Mouse (Mus musculus): Measurements from ENCODE around the gene Capn2.

DNA sequence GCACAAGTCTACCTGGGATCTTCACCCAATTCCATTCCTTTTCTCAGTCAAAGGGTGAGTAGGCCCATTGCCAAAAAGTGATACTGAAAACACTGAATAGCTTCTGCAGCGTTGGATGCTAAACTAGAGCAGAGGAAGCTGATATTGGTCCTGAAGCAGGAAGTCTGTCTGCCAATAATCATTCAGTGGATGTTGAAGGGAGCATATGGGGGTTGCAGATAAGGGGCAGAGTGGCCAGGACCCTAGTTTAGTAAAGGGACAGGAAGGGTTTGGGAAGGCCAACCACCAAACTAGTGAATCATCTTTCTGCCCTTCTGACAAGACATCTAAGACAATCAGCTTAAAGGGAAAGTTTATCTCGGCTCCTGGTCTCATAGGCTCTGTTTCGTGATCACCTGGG is 6.3 kb upstream of the Capn2 start:
- TF ChIP-seq CTCF (IDR thresholded peaks at IDR 0.05): no peak
- no peak for TF ChIP-seq EP300 (IDR thresholded peaks at IDR 0.05; ENCODE audit: insufficient read depth, low read depth, low read length)
- no peak for TF ChIP-seq POLR2A (IDR thresholded peaks at IDR 0.05; ENCODE audit: insufficient read depth, low read depth, low read length)
